Mouse (Mus musculus) lung, embryonic 16.5 days (tissue): Measurements from ENCODE around the gene Tubg1. TPM values are rescaled to one million over a fixed set of nuclear protein-coding genes. Genes with fewer than 3 reads are reported as not detected.

Experiments used
- ATAC-seq: fragments of 200-750 bp; cut with Nextera tagmentation; 2 replicates; pipeline ENCODE4 v1.8.0; 2017; ENCODE audit warnings: low read depth, mild to moderate bottlenecking, moderate library complexity
- H3K27ac ChIP-seq: fragments of 300-500 bp; sonication (generic); 2 replicates; pipeline ENCODE4 v1.5.1; 2014; ENCODE audit warnings: mild to moderate bottlenecking, control low read depth, low read length
- H3K27me3 ChIP-seq: fragments of 300-500 bp; sonication (generic); 2 replicates; pipeline ENCODE4 v1.6.1; 2014; ENCODE audit warnings: low read depth, low read length, mixed read lengths; ENCODE audit not compliant: control insufficient read depth, insufficient read depth
- H3K36me3 ChIP-seq: fragments of 300-500 bp; sonication (generic); 2 replicates; pipeline ENCODE4 v1.6.1; 2014; ENCODE audit warnings: low read length; ENCODE audit not compliant: control insufficient read depth, insufficient read depth
- H3K4me1 ChIP-seq: fragments of 300-500 bp; sonication (generic); replicated peaks from 2 replicates; pipeline ENCODE4 v1.6.1; 2014; ENCODE audit warnings: low read length, mixed read lengths; ENCODE audit not compliant: control insufficient read depth, insufficient read depth
- H3K4me2 ChIP-seq: fragments of 300-500 bp; sonication (generic); 2 replicates; pipeline ENCODE4 v1.6.1; 2014; ENCODE audit warnings: low read depth, low read length, control low read depth
- H3K4me3 ChIP-seq: fragments of 300-500 bp; sonication (generic); 2 replicates; pipeline ENCODE4 v1.5.1; 2014; ENCODE audit warnings: mild to moderate bottlenecking, low read length, control low read depth
- H3K9ac ChIP-seq: fragments of 300-500 bp; sonication (generic); 2 replicates; pipeline ENCODE4 v1.6.1; 2014; ENCODE audit warnings: low read length, control low read depth
- H3K9me3 ChIP-seq: fragments of 300-500 bp; sonication (generic); 2 replicates; pipeline ENCODE4 v1.6.1; 2016; ENCODE audit warnings: low read length; ENCODE audit not compliant: control insufficient read depth
- WGBS: fragments of 180-500 bp; shearing (Covaris S2); extraction: QIAGEN DNeasy Blood & Tissue Kit; methylation state at CpG from one replicate; pipeline ENCODE4 v1.1.7; 2014; 5-methylcytosine and 5-hydroxymethylcytosine counted together
- polyA plus RNA-seq: library from polyadenylated mRNA; unstranded; fragments of >200 nt; fragmentation: Nextera tagmentation; extraction: Ambion mirVana; gene quantifications from 2 replicates; pipeline ENCODE4 v1.2.1, GENCODE M21; 2015

Gene Tubg1
- polyA plus RNA-seq: 70.6 and 82.1 TPM in 2 replicates

- Histone ChIP-seq H3K9me3 (no peaks in the 10 kb centered on the region), H3K4me1 (peaks cover 19% of the 10 kb centered on the region), H3K27me3 (no peaks in the 10 kb centered on the region), H3K4me3 (peak within 1 kb of the TSS; percentile 90), H3K4me2 (peak within 1 kb of the TSS; percentile 96), H3K36me3 (peaks cover 13% of the 10 kb centered on the region), H3K9ac (peak within 1 kb of the TSS; percentile 91), H3K27ac (peak within 1 kb of the TSS; percentile 87)
- WGBS: 0% methylated on average over 61 of the region's 61 CpGs
- ATAC-seq: peak; percentile 97
These were observed at the start of gene Tubg1, which contains the start of gene Retreg3 for GRCm38 (mm10) chr11:101119761-101120544. Tubg1 (plus strand) TSS chr11:101119938. Retreg3 (minus strand) TSS chr11:101119893.

DNA sequence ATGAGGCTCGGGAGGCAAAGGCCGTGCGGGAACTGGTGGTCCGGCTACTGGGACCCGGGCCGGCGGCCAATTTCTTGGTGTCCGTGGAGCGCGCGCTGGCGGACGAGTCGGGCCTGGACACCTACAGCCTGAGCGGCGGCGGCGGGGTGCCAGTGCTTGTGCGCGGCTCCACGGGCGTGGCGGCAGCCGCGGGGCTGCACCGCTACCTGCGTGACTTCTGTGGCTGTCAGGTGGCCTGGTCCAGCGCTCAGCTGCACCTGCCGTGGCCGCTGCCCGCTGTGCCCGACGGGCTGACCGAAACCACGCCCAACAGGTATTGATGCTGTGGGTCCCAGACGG is 49.6 kb upstream of the Tubg1 start:
- Histone ChIP-seq H3K4me2 (peak overlapping the region; percentile 99), H3K27ac (peak overlapping the region; percentile 39; the same call in 1 of the 2 replicates), H3K27me3 (no peaks in the 10 kb centered on the region), H3K4me3 (peak overlapping the region; percentile 84), H3K9ac (peak overlapping the region; percentile 86), H3K36me3 (no peaks in the 10 kb centered on the region), H3K4me1 (peaks cover 20% of the 10 kb centered on the region), H3K9me3 (no peaks in the 10 kb centered on the region)
- 0% methylated on average over 29 of the region's 36 CpGs for WGBS
- ATAC-seq: peak; percentile 57

- Histone ChIP-seq H3K27me3 (no peaks in the 10 kb centered on the region), H3K4me3 (no peak overlapping the region), H3K9ac (peak overlapping the region; percentile 86; the same call in 1 of the 2 replicates), H3K27ac (no peak overlapping the region), H3K9me3 (no peaks in the 10 kb centered on the region), H3K4me2 (peak overlapping the region; percentile 99; the same call in 1 of the 2 replicates), H3K36me3 (no peaks in the 10 kb centered on the region), H3K4me1 (peaks cover 20% of the 10 kb centered on the region)
- 70% methylated on average over 6 of the region's 6 CpGs for WGBS
- no peak for ATAC-seq
These were observed 48.8 kb upstream of the Tubg1 start for GRCm38 (mm10) chr11:101070987-101071386.

DNA sequence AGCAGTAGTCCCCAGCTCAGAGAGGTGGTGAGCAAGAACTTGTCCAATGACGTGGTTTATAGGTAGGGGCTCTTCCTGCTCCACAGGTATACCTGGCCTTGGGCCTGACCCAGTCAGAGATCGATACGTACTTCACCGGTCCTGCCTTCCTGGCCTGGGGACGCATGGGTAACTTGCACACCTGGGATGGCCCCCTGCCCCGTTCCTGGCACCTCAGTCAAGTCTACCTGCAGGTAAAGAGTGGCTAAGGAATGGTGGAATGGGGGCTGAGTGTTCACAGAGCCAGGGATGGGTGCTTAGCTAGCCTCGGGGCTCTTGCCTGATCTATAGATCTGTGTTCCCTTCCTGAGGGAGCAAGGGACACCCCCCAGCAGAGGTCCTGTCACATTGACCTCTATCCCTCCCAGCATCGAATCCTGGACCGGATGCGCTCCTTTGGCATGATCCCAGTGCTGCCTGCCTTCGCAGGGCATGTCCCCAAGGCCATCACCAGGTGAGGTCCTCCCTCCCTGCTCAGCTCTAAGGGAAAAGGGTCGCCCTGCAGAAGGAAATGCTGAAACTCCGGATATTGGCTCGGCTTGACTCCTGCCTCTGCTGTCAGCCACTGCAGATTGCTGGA is 47.8 kb upstream of the Tubg1 start:
- WGBS: 70% methylated on average over 14 of the region's 14 CpGs
- no peak for ATAC-seq

DNA sequence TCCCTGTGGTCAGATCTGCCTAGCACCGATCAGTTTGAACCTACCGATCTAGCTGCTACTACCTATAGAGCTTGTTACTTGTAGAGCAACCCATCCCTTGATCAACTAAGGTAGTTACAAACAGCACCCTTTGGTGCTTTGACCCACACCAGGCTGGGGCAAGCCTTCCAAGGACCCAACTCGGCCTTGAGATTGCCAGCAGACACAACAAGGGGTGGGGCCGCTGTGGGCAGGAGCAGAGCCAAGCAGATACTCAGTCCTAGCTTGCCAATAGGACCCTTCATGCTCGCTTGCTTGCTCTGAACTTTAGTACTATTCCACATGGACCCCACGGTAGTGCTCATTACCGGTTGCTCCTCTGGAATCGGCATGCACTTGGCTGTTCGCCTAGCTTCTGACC is 41.6 kb upstream of the Tubg1 start, which contains the start of gene Hsd17b1:
TSS of gene Hsd17b1 (plus strand) at position 291 of the 400 bp plus-strand sequence.
- Histone ChIP-seq H3K27ac (no peak within 1 kb of the TSS), H3K4me1 (peaks cover 7% of the 10 kb centered on the region), H3K4me2 (no peak within 1 kb of the TSS), H3K9me3 (no peaks in the 10 kb centered on the region), H3K9ac (no peak within 1 kb of the TSS; the same call in 1 of the 2 replicates), H3K27me3 (peaks cover 39% of the 10 kb centered on the region), H3K36me3 (no peaks in the 10 kb centered on the region), H3K4me3 (no peak within 1 kb of the TSS)
- no peak for ATAC-seq
- WGBS: 68% methylated on average over 9 of the region's 9 CpGs

More for the DNA sequence above, 47.8 kb upstream of the Tubg1 start:
- Histone ChIP-seq H3K36me3 (no peaks in the 10 kb centered on the region), H3K4me1 (peaks cover 13% of the 10 kb centered on the region), H3K27ac (no peak overlapping the region), H3K9me3 (no peaks in the 10 kb centered on the region), H3K4me3 (no peak overlapping the region), H3K4me2 (no peak overlapping the region), H3K27me3 (no peaks in the 10 kb centered on the region), H3K9ac (no peak overlapping the region; the same call in 1 of the 2 replicates)

DNA sequence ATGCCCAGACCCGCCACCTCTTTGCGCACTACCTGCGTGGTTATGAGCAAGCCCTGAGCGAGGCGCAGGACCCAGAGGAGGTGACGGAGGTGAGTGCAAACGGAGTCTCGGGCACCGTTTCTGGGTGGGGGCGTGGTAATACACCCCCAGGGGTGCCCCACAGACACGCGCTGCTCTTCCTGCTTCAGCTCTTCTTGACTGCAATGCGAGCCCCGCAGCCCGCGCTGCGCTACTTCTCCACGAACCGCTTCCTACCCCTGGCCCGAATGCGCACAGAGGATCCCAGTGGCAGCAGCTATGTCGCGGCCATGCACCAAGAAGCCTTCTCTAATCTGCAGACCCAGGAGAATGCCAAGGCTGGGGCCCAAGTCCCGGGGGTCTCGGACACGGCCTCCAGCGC is 40.0 kb upstream of the Tubg1 start:
- Histone ChIP-seq H3K4me3 (peak overlapping the region; percentile 8; the same call in 1 of the 2 replicates), H3K4me1 (peaks cover 12% of the 10 kb centered on the region), H3K4me2 (0 out of 2 replicates have a peak overlapping the region, but pooled peaks have one; percentile 17), H3K36me3 (no peaks in the 10 kb centered on the region), H3K27ac (no peak overlapping the region), H3K9me3 (no peaks in the 10 kb centered on the region), H3K9ac (no peak overlapping the region), H3K27me3 (peaks cover 39% of the 10 kb centered on the region)
- 3% methylated on average over 27 of the region's 27 CpGs for WGBS
- no peak for ATAC-seq

- H3K4me2 ChIP-seq: no peak overlapping the region
- no peaks in the 10 kb centered on the region for H3K9me3 ChIP-seq
- H3K36me3 ChIP-seq: no peaks in the 10 kb centered on the region
- H3K4me1 ChIP-seq: peaks cover 12% of the 10 kb centered on the region
- no peak overlapping the region for H3K4me3 ChIP-seq
- no peak overlapping the region for H3K9ac ChIP-seq
- H3K27me3 ChIP-seq: peaks cover 39% of the 10 kb centered on the region
- H3K27ac ChIP-seq: no peak overlapping the region
- WGBS: 62% methylated on average over 5 of the region's 5 CpGs
- no peak for ATAC-seq
These were observed 39.3 kb upstream of the Tubg1 start for GRCm38 (mm10) chr11:101080421-101080820.

GRCm38 (mm10) chr11:101081659-101082058 is 38.1 kb upstream of the Tubg1 start:
- H3K9me3 ChIP-seq: no peaks in the 10 kb centered on the region
- 5% methylated on average over 10 of the region's 10 CpGs for WGBS
- no peaks in the 10 kb centered on the region for H3K36me3 ChIP-seq
- no peak for ATAC-seq
- peak overlapping the region; percentile 98 for H3K9ac ChIP-seq
- H3K4me1 ChIP-seq: peaks cover 22% of the 10 kb centered on the region
- peak overlapping the region; percentile 86 for H3K27ac ChIP-seq
- peak overlapping the region; percentile 89 for H3K4me2 ChIP-seq
- H3K4me3 ChIP-seq: peak overlapping the region; percentile 91
- peaks cover 39% of the 10 kb centered on the region for H3K27me3 ChIP-seq
